Mouse (Mus musculus) C2C12 (cell line): ENCODE data around the gene Cntrl. TPM values are rescaled to one million over a fixed set of nuclear protein-coding genes. Genes with fewer than 3 reads are reported as not detected.

ENCODE experiments used
- H3K27me3 ChIP-seq: one replicate; pipeline ENCODE4 v1.6.1; 2011; ENCODE audit not compliant: control insufficient read depth, insufficient read depth, insufficient read length
- H3K36me3 ChIP-seq: one replicate; pipeline ENCODE4 v1.6.1; 2011; ENCODE audit not compliant: control insufficient read depth, insufficient read depth
- H3K4me3 ChIP-seq: one replicate; pipeline ENCODE4 v1.5.1; 2011; ENCODE audit warnings: mild to moderate bottlenecking, control low read depth; ENCODE audit not compliant: poor library complexity, insufficient read depth, severe bottlenecking
- H3K79me2 ChIP-seq: one replicate; pipeline ENCODE4 v1.6.1; 2011; ENCODE audit not compliant: control insufficient read depth, insufficient read depth
- H3K79me3 ChIP-seq: one replicate; pipeline ENCODE4 v1.6.1; 2011; ENCODE audit warnings: low read depth, control low read depth
- H3ac ChIP-seq: one replicate; pipeline ENCODE3; 2011; ENCODE audit warnings: low read depth; ENCODE audit not compliant: control insufficient read depth, insufficient read length
- CEBPB ChIP-seq: IDR thresholded peaks from one replicate; pipeline ENCODE4 v1.6.1; 2011; ENCODE audit warnings: low read depth, mild to moderate bottlenecking, control low read depth, moderate library complexity
- CTCF ChIP-seq: IDR thresholded peaks from one replicate; pipeline ENCODE4 v1.5.1; 2011; ENCODE audit not compliant: control insufficient read depth, insufficient read depth, insufficient read length
- FOSL1 ChIP-seq: IDR thresholded peaks from one replicate; pipeline ENCODE4 v1.8.0; 2011; ENCODE audit warnings: mild to moderate bottlenecking, low read length; ENCODE audit not compliant: poor library complexity, insufficient read depth, severe bottlenecking
- MAX ChIP-seq: IDR thresholded peaks from one replicate; pipeline ENCODE4 v1.6.1; 2011; ENCODE audit warnings: mild to moderate bottlenecking, control low read depth
- MYOD1 ChIP-seq: IDR thresholded peaks from one replicate; pipeline ENCODE4 v1.6.1; 2011; ENCODE audit warnings: low read depth; ENCODE audit not compliant: control insufficient read depth, insufficient read length
- MYOG ChIP-seq: IDR thresholded peaks from one replicate; pipeline ENCODE4 v1.6.1; 2011; ENCODE audit not compliant: control insufficient read depth, insufficient read length; ENCODE audit errors: extremely low read depth
- USF1 ChIP-seq: IDR thresholded peaks from one replicate; pipeline ENCODE4 v1.6.1; 2011; ENCODE audit warnings: low read depth, mild to moderate bottlenecking, control low read depth, moderate library complexity
- polyA plus RNA-seq: library from polyadenylated mRNA; unstranded; fragments of >200 nt; fragmentation: generic; extraction: Trizol; gene quantifications from one replicate; pipeline ENCODE4 v1.2.1, GENCODE M21; 2012; ENCODE audit warnings: missing spikeins

The Cntrl gene
- polyA plus RNA-seq, 1 experiment, result 4.0 TPM

DNA sequence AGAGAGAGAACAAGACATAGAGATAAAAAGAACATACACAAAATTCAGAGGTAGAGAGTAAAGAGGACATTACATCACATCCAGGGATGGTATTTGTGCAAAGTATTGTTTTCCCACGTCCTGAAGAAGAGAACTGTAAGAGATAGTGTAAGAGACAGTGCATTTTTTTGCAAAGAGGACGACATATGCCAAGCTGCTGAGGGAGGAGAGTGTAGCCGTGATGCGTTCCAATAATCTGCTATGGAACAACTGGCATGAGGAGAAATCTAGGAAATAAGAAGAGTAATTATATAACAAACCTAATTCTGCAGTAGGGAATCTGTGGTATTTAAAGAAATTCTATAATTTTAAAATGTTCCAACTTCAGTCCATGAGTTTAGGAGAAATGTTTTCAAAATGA, 21.9 kb upstream of the Cntrl start:
- Histone ChIP-seq H3K27me3 (peaks cover 27% of the 10 kb centered on the region), H3K4me3 (no peak overlapping the region), H3ac (no peak overlapping the region), H3K79me3 (no peaks in the 10 kb centered on the region), H3K36me3 (no peaks in the 10 kb centered on the region), H3K79me2 (no peaks in the 10 kb centered on the region)
- TF ChIP-seq CEBPB (no peak), CTCF (no peak), USF1 (no peak), MYOG (no peak), MAX (no peak), MYOD1 (no peak), FOSL1 (no peak)

DNA sequence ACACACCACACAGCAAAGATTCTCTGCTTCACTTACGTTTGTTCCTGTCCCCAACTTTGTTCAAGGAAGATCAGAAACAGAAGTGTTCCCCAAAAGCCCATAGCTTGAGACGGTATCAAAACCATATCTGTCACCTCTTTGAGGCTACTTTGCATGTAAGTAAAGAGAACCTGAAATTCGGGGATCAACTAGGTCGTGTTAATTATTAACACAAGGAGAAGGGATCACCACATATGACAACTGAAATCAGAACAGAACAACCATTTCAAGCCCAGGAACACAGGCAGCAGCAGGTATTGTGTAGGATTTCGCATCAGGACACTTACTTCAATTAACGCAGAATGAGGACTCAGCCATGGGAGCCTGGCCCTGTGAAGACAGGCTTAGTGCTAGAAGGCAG, 8.8 kb upstream of the Cntrl start:
- Histone ChIP-seq H3K4me3 (no peak overlapping the region), H3K27me3 (peaks cover 12% of the 10 kb centered on the region), H3K36me3 (no peaks in the 10 kb centered on the region), H3K79me3 (no peaks in the 10 kb centered on the region), H3K79me2 (no peaks in the 10 kb centered on the region), H3ac (no peak overlapping the region)
- no peak for TF ChIP-seq CTCF
- no peak for TF ChIP-seq MYOG
- no peak for TF ChIP-seq MAX
- TF ChIP-seq MYOD1, result no peak
- TF ChIP-seq FOSL1, result no peak
- TF ChIP-seq USF1, result no peak
- no peak for TF ChIP-seq CEBPB

DNA sequence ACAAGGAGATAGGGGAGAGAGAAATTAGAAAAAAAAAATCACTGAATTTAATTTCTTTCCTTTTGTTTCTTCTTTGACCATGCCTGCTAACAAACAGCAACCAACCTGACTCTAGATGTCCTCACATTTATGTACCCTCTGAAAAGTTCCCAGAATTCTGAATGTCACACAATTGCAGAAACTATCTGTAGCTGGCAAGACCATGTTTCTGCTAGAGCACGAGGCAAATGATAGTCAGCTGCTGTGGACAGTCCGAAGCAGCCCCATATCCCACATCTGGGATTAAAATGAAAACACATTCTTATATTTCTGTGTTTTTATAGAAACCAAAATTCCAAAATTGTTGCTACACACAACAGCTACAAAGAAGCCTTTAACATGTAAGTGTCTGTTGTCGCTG, 7.8 kb upstream of the Cntrl start, which contains the start of gene AI182371:
Gene AI182371 (minus strand): TSS at position 101 of the 400 bp plus-strand sequence.
- no peaks in the 10 kb centered on the region for H3K36me3 ChIP-seq
- no peak within 1 kb of the TSS for H3ac ChIP-seq
- peaks cover 12% of the 10 kb centered on the region for H3K27me3 ChIP-seq
- H3K79me3 ChIP-seq, result no peaks in the 10 kb centered on the region
- no peaks in the 10 kb centered on the region for H3K79me2 ChIP-seq
- TF ChIP-seq MYOD1 (no peak), CTCF (no peak), MYOG (no peak), USF1 (no peak), CEBPB (no peak), FOSL1 (no peak), MAX (no peak)
- H3K4me3 ChIP-seq, result no peak within 1 kb of the TSS

DNA sequence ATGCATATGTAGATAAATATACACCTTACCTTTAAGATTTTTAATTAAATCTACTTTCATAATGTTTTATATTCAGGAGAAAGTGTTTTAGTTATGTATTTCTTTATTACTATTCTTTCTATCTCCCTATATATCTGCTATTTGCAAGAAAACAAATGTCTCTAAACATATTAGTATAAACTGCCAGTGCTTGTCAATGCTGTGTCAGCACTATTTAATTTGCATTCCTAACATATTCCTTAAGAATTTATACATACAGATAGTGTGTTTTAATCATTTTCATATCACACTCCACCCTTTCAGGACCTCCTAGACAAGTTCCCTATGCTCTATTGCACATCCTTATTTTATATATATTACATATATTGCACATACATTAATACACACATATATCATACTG, 6.5 kb upstream of the Cntrl start:
- H3ac ChIP-seq, result no peak overlapping the region
- H3K79me2 ChIP-seq, result no peaks in the 10 kb centered on the region
- H3K36me3 ChIP-seq, result no peaks in the 10 kb centered on the region
- H3K27me3 ChIP-seq, result peaks cover 12% of the 10 kb centered on the region
- H3K79me3 ChIP-seq, result no peaks in the 10 kb centered on the region
- TF ChIP-seq MYOG, result no peak
- TF ChIP-seq CTCF, result no peak
- H3K4me3 ChIP-seq, result no peak overlapping the region

DNA sequence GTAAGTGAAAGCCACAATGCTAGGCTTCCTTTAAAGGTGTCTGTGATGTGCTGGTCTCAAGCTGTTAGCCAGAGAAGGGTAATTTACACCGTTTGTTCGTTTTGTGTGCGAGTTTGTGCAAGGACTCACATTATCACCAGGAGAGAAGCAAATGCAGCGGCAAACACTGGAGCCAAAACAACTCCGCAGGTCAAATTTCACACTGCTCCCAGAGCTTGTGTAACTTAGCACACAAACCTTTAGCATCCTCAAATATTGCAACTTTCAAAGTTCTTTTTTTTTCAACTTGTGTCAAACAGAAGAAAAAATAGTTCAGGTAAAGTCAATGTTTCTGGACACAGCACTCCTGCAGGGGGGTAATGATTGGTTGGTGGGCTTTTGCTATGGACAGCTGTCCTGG, 5.7 kb upstream of the Cntrl start:
- Histone ChIP-seq H3K4me3 (no peak overlapping the region), H3K36me3 (no peaks in the 10 kb centered on the region), H3K27me3 (peaks cover 12% of the 10 kb centered on the region), H3K79me2 (no peaks in the 10 kb centered on the region), H3ac (no peak overlapping the region), H3K79me3 (no peaks in the 10 kb centered on the region)
- no peak for TF ChIP-seq CTCF
- TF ChIP-seq USF1, result no peak
- TF ChIP-seq MYOD1, result no peak
- no peak for TF ChIP-seq MAX
- TF ChIP-seq CEBPB, result no peak
- no peak for TF ChIP-seq MYOG
- no peak for TF ChIP-seq FOSL1

DNA sequence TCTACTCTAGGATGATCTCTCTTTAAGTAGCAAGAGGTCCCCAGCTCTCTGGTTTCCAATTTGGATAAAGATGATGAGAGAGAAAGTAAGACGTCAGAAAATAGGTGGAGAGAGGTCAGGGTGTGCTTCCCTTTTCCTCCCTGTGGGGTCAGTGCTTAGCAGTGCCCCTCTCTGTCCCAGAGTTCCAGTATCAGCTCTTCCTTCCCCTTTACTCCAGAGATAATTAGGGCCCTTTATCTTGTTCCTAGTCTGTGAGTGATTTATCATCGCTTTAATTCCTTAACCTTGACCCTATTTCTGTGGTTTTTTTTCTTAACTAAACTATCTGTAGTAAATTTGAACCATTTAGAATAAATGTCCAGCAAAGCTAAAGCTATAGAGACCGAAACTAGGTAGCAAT, 4.4 kb upstream of the Cntrl start:
- no peaks in the 10 kb centered on the region for H3K36me3 ChIP-seq
- H3K79me3 ChIP-seq, result no peaks in the 10 kb centered on the region
- H3K79me2 ChIP-seq, result peaks cover under 1% of the 10 kb centered on the region
- H3ac ChIP-seq, result no peak overlapping the region
- no peak for TF ChIP-seq CEBPB
- TF ChIP-seq MAX, result no peak
- no peak for TF ChIP-seq USF1
- no peak overlapping the region for H3K4me3 ChIP-seq
- peaks cover 12% of the 10 kb centered on the region for H3K27me3 ChIP-seq
